Mouse (Mus musculus) bone marrow, adult 2 months (tissue): ENCODE measurements around the gene Arhgap1.

Experiments used
- CTCF ChIP-seq: fragments of 200-500 bp; IDR thresholded peaks from 2 replicates; pipeline ENCODE4 v1.5.1; 2011; ENCODE audit warnings: low read length, control low read depth; ENCODE audit not compliant: control insufficient read depth, insufficient read depth
- POLR2A ChIP-seq: fragments of 200-500 bp; IDR thresholded peaks from 2 replicates; pipeline ENCODE4 v1.6.1; 2011; ENCODE audit warnings: low read depth, mild to moderate bottlenecking, control low read depth, low read length, borderline replicate concordance; ENCODE audit not compliant: control insufficient read depth

DNA sequence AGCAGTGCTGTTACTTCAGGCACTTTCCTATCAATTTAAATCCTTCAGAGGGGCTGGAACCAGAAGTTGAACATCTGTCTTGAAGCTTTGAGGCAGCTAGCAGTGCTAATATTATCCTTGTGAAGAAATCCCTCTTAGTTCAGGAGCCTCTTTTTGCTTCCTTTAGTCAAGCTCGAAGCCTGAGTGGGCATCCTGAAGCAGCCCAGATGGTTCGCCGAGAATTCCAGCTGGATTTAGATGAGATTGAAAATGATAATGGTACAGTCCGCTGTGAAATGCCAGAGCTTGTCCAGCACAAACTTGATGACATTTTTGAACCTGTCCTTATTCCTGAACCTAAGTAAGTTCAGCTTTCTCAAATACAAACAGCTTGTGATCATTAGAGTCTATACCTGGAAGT is 49.2 kb upstream of the Arhgap1 start:
- TF ChIP-seq CTCF (no peak), POLR2A (no peak)
